Mouse (Mus musculus) layer of hippocampus, adult 8-10 months (tissue): ENCODE data around the gene Kng1. TPM values are rescaled to one million over a fixed set of nuclear protein-coding genes. Genes with fewer than 3 reads are reported as not detected.
A peak's percentile ranks its signal among the peaks of the same experiment; 100 is the strongest.

Source experiments
- DNase-seq, 2 experiments: peaks; one replicate each; pipeline ENCODE4 v3.0.0; 2022; ENCODE audit warnings: low spot score in 2 of 2
- microRNA-seq, 2 experiments: library from miRNA; unstranded; fragments of <30 nt; microRNA quantifications; one replicate each; pipeline ENCODE4 v1.2.0; 2022
- total RNA-seq, 4 experiments: library from RNA; stranded (reverse); gene quantifications; 2 replicates each; pipeline ENCODE4 v1.2.4; 2022

The Kng1 gene
- total RNA-seq, 4 experiments from 2014 or later = not detected

DNA sequence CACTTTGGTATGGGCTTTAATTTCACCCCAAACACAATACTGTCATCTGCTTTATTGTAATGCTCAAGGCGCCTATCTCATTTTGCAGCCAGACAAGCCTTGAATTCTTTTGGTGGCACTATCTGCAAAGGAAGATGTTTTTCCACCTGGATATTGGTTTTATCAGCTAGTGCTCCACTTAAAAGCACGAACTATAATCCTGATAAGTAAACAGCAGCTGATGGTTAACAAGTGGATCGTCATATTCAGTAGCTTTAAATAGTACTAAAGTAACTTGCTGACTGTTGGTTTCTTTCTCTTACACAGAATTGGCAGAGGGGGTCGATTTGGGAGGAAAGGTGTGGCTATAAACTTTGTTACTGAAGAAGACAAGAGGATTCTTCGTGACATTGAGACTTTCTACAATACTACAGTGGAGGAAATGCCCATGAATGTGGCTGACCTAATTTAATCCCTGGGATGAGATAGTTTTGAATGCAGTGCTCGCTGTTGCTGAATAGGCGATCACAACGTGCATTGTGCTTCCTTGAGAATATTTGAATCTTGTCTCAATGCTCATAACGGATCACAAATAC, 55.3 kb downstream of the Kng1 start:
- DNase-seq = no peak

DNA sequence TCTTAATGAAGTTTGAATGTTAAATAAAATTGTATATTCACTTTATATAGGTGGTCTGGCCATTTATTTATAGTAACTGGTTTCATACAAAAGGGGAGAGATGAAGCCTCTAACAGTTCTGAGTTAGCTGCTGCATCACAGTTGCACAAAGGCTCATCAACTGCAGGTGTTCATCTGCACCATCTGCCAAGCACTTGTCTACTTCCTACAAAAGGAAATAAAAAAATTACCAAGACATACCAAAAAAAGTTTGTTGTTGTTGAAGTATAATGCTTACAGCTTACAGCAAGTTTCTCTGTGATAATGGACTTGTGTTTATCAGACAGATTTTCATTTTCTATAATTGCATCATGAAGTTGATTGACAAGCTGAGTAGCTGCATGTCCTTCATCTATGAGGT, 56.2 kb downstream of the Kng1 start:
- no peak for DNase-seq

DNA sequence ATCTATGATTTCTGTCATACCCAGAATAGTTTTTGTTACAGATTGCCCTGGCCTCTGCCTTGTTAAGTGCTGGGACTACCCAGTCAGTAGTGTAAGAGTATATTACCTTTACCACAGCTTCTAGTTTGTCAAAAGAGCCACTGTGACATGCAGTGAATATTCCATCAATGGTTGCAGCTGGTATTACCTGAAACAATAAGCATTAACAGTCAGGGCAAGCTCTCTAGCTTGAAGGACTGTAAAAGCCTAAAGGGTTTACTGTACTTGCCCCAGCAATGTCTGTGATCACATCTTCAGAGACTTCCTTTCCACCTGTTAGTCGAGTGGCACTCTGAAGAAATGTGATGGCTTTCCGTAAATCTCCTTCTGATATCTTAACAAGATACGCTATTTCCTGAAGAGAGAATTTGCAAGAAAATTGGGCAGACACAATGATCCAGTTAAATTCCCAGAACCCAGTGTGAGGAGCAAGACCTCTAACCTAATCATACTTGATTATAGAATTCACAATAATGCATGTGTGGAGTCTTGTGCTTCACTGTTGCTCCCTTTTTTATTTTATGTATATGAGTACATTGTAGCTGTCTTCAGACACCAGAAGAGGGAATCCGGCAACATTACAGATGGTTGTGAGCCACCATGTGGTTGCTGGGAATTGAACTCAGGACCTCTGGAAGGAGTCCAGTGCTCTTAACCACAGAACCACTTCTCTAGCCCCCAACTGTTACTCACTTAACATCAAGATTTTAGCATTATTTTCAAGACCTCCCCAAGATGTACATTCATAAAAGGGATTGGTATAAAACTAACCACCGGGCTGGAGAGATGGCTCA, 56.9 kb downstream of the Kng1 start:
- no peak for DNase-seq

DNA sequence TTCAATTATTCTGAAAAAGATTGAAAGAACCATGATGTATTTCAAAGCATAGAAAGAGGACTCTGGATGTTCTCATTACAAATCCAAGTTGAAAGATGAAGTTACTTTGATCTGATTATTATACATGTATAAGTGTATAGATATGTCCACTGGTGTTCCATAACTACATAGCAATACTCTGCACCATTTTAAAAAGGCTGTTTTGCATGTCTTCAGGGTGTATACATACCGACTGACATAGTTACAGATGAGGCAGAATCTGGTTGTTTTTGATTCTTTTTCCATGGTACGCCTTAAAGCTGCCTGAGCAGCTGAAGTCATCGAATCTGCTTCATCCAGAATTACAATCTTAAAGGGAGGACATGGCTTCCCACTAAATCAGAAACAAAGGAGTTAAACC, 57.8 kb downstream of the Kng1 start:
- no peak for DNase-seq

DNA sequence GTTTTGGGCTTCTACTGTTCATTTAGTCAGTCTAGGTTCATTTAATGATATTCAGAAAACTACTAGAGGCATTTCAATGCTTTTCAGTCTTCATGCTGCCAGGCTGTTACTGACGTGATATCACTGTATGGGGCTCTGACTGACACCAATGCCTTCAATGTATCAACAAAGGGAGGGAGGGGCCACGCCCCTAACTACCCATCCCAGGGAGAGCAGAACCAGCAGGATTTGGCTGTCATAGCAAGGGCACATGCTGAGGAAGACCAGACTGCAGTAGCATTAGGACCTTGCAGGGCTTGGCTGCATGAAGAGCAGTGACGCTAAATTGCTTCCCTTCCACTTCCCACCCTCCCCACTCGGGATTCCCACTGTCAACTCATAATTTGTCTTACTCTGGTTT, 59.5 kb downstream of the Kng1 start:
- no peak for DNase-seq

DNA sequence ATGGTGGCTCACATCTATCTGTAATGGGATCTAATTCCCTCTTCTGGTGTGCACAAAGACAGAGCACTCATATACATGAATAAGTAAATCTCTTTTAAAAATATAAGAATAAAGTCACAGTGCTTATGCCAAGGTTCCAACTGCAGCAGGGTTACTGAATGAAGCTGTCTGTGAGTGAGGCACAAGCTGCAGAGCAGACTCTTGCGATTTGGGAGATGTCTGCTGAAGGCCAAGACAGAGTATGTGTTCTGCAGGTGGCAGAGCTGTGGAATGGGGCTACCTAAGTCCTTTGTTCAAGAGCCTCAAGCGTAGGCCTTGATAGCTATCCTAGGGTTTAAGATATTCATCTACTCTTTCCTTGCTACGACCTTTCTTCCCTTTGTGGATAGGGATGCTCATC, 64.8 kb downstream of the Kng1 start:
- no peak for DNase-seq

DNA sequence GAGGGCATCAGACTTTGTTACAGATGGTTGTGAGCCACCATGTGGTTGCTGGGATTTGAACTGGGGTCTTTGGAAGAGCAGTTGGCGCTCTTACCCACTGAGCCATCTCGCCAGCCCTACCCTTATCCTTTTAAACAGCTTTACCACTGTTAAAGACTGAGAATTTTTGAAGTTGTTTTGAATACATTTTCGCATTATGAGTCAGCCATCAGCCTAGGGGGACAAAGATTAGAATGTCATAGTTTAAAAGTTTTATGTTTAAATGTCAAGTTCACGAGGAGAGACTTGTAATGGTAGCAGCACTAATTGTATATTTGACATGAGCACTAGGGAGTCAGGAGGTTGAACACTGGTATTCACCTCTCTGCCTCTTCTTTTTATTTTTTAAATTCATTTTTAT, 65.4 kb downstream of the Kng1 start:
- no peak for DNase-seq

DNA sequence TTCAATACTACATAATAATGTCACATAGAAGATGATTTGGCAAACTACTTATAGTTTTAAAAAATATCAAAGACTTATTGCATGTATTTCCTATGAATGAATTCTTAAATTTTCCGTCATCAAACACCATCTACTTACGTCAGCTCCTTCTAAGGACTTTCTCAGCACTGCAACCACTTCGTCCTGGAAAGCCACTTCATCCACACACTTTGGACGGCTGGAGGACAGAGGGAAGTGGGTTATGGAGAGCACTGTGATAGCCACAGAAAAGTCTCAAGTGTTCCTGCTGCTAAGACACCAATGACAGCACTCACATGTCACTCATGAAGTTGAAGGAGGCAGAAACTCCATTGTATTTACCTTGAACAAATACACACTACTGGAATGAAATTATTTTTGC, 66.7 kb downstream of the Kng1 start:
- no peak for DNase-seq

DNA sequence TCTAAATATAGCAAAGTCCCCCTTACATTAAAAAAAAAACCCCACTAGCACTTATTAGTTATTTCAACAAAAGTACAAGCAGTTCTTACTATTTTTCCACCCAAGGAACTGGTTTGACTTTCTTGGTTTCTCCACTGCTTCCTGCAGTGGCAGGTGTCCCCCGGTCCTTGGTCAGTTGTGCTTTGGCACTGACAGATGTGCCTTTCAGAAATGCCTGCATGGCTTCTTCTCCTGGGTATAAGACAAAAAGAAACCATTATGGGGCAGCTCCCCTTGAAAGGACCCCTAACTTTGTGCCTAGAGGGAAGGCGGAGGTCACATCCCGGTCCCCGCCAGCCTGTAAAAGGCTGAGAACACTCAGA, 69.6 kb downstream of the Kng1 start:
- DNase-seq = no peak

DNA sequence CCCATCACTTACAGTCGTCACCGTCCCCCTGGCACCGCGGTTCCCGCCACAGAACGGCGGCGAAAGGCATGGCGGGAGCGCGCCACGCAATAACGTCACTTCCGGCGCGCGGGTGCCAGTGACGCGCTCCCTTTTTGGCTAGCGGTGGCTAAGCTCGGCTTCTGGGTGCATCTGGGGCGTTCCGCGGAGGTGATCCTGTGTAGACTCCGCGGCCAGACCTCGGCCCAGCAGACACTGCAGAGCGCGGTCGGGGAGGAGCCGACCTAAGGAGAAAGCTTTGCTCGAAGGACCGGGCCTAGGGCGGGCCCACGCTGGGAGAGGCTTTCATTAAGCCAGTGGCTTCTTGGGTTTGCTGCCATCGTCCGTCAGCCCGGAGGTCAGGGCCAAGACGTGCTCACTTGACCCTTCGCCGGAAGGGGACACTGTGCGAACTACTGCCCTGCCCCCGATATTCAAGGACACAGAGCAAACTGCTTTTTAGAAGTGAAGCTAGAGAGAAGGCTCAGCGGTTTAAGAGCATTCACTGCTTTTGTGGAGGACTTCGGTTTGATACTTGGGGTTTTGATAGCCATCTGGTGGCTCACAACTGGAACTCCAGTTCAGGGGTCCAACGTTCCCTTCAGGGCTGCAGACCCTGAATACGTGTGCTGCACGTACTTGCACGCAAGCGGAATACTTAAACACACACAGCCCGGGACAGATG, 70.2 kb downstream of the Kng1 start, which contains the start of gene Rfc4:
Rfc4 (minus strand) TSS at position 65 of the 703 bp plus-strand sequence.
- peak; percentile 84 to 92 for DNase-seq

DNA sequence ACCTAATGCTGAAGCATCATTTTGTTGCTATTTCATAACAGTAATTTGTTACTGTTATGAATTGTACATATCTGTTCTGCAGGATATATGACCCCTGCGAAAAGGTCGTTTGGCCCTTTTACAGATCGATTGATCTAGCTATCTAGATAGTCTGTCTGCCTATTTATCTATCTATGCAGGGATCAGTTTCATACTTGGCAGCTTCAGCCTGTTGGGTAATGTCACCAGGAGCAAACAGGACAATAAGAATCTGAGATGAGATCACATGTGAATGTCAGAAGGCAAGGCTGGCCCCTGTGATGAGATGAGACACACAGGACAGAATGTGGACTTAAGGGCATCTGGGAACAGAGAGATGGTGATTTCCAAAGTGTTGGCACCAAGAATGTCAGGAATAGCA, 72.6 kb downstream of the Kng1 start:
- DNase-seq = no peak

Small RNAs within 50 kb of the gene (microRNA-seq; reads per million reads assigned to microRNA genes)
- 1.6 to 2.3 reads per million in 2 experiments for gene Gm49346

Other genes starting within 250 kb of the Kng1 start
- not detected for gene Crygs, start 246.3 kb upstream of the Kng1 start, total RNA-seq
- 10 to 100 TPM; 12.5 to 15.4 (median 15.3) TPM for gene Tbccd1, start 200.2 kb upstream of the Kng1 start, total RNA-seq
- gene Dnajb11, start 200.0 kb upstream of the Kng1 start, total RNA-seq = 10 to 100 TPM; 51.4 to 63.3 (median 59.3) TPM
- not detected for gene Ahsg, start 166.6 kb upstream of the Kng1 start, total RNA-seq
- under 1 TPM in 3 of 4 experiments, not detected in 1; 0.39 to 0.70 (median 0.41) TPM for gene Fetub, start 139.5 kb upstream of the Kng1 start, total RNA-seq
- not detected for gene Hrg, start 106.8 kb upstream of the Kng1 start, total RNA-seq
- gene Kng2, start 28.4 kb upstream of the Kng1 start, total RNA-seq = not detected
- 100 to 1,000 TPM; 842 to 987 (median 891) TPM for gene Eif4a2, start 49.6 kb downstream of the Kng1 start, total RNA-seq
- 1 to 10 TPM; 2.8 to 5.5 (median 4.3) TPM for gene Rfc4, start 69.9 kb downstream of the Kng1 start, total RNA-seq
- gene Adipoq, start 88.7 kb downstream of the Kng1 start, total RNA-seq = not detected
- 10 to 100 TPM; 14.0 to 22.7 (median 17.8) TPM for gene St6gal1, start 166.9 kb downstream of the Kng1 start, total RNA-seq